Mouse (Mus musculus) MEL (cell line): ENCODE data around the gene Zfp365. TPM values are rescaled to one million over a fixed set of nuclear protein-coding genes. Genes with fewer than 3 reads are reported as not detected.

ENCODE experiments used
- DNase-seq: peaks from one replicate; pipeline ENCODE4 v3.0.0; 2011; ENCODE audit warnings: low read depth, low spot score
- H3K27ac ChIP-seq: 2 replicates; pipeline ENCODE4 v1.5.1; 2012; ENCODE audit warnings: low read depth, mild to moderate bottlenecking, control low read depth, low read length, moderate library complexity; ENCODE audit not compliant: control insufficient read depth
- H3K27me3 ChIP-seq, 2 experiments: fragments of 150-350 bp in 1 of 2; sonication (generic) in 1 of 2; 2 replicates each; pipeline ENCODE4 v1.6.1; 2012; ENCODE audit warnings: low read length in 2 of 2, mild to moderate bottlenecking in 2 of 2, improper control_type of control experiment in 1 of 2, moderate library complexity in 1 of 2; ENCODE audit not compliant: insufficient read depth in 2 of 2, control insufficient read depth in 1 of 2
- H3K36me3 ChIP-seq, 2 experiments: 2 replicates each; pipeline ENCODE4 v1.6.1; 2012 to 2014; ENCODE audit warnings: low read length in 2 of 2, improper control_type of control experiment in 1 of 2, inconsistent platforms in 1 of 2, mild to moderate bottlenecking in 1 of 2; ENCODE audit not compliant: insufficient read depth in 2 of 2, control insufficient read depth in 1 of 2
- H3K4me1 ChIP-seq, 2 experiments: fragments of 150-350 bp in 1 of 2; sonication (generic) in 1 of 2; 2 replicates each; pipeline ENCODE4 v1.6.1; 2012; ENCODE audit warnings: low read length in 2 of 2, improper control_type of control experiment in 1 of 2, mild to moderate bottlenecking in 1 of 2; ENCODE audit not compliant: insufficient read depth in 2 of 2, control insufficient read depth in 1 of 2
- H3K4me3 ChIP-seq, 2 experiments: fragments of 150-350 bp in 1 of 2; sonication (generic) in 1 of 2; 2 replicates each; pipeline ENCODE4 v1.5.1; 2012; ENCODE audit warnings: low read depth in 2 of 2, low read length in 2 of 2, mild to moderate bottlenecking in 2 of 2, moderate library complexity in 2 of 2, control low read depth in 1 of 2, improper control_type of control experiment in 1 of 2; ENCODE audit not compliant: control insufficient read depth in 1 of 2, insufficient read depth in 1 of 2
- H3K79me2 ChIP-seq: 2 replicates; pipeline ENCODE4 v1.6.1; 2012; ENCODE audit warnings: mild to moderate bottlenecking, low read length, moderate library complexity; ENCODE audit not compliant: control insufficient read depth, poor library complexity, insufficient read depth
- H3K9ac ChIP-seq: 2 replicates; pipeline ENCODE4 v1.6.1; 2012; ENCODE audit warnings: low read depth, mild to moderate bottlenecking, control low read depth, low read length, moderate library complexity; ENCODE audit not compliant: control insufficient read depth, poor library complexity, severe bottlenecking
- H3K9me3 ChIP-seq: fragments of 150-350 bp; sonication (generic); replicated peaks from 2 replicates; pipeline ENCODE4 v1.6.1; 2012; ENCODE audit warnings: mild to moderate bottlenecking, low read length, improper control_type of control experiment, moderate library complexity; ENCODE audit not compliant: insufficient read depth
- BHLHE40 ChIP-seq: IDR thresholded peaks from 2 replicates; pipeline ENCODE4 v1.6.1; 2012; ENCODE audit warnings: low read depth, mild to moderate bottlenecking, inconsistent platforms, low read length, improper control_type of control experiment, borderline replicate concordance
- CHD1 ChIP-seq: IDR thresholded peaks from 2 replicates; pipeline ENCODE4 v1.6.1; 2012; ENCODE audit warnings: low read depth, mild to moderate bottlenecking, inconsistent platforms, low read length, improper control_type of control experiment
- CHD2 ChIP-seq: IDR thresholded peaks from 2 replicates; pipeline ENCODE4 v1.6.1; 2011; ENCODE audit warnings: low read length, improper control_type of control experiment
- CTCF ChIP-seq, 3 experiments: IDR thresholded peaks in 2 of 3; conservative IDR thresholded peaks in 1 of 3; 2 replicates each; pipeline ENCODE4 v1.5.1; 2011 to 2012; ENCODE audit warnings: low read length in 3 of 3, low read depth in 2 of 3, mild to moderate bottlenecking in 2 of 3, improper control_type of control experiment in 1 of 3, inconsistent platforms in 1 of 3, mixed read lengths in 1 of 3, moderate library complexity in 1 of 3; ENCODE audit not compliant: control insufficient read depth in 1 of 3, insufficient read depth in 1 of 3, poor library complexity in 1 of 3, severe bottlenecking in 1 of 3
- ELF1 ChIP-seq: IDR thresholded peaks from 2 replicates; pipeline ENCODE4 v1.6.1; 2014; ENCODE audit warnings: low read depth, mild to moderate bottlenecking, inconsistent platforms, low read length, improper control_type of control experiment, moderate library complexity
- EP300 ChIP-seq, 2 experiments: IDR thresholded peaks; 2 replicates each; pipeline ENCODE4 v1.6.1; 2011; ENCODE audit warnings: improper control_type of control experiment in 2 of 2, low read length in 2 of 2, low read depth in 1 of 2, mild to moderate bottlenecking in 1 of 2
- GATA1 ChIP-seq: IDR thresholded peaks from 2 replicates; pipeline ENCODE4 v1.6.1; 2011; ENCODE audit warnings: low read depth, low read length, improper control_type of control experiment
- HCFC1 ChIP-seq: IDR thresholded peaks from 2 replicates; pipeline ENCODE4 v1.6.1; 2012; ENCODE audit warnings: low read depth, mild to moderate bottlenecking, inconsistent platforms, low read length, improper control_type of control experiment, moderate library complexity
- KAT2A ChIP-seq: conservative IDR thresholded peaks from 2 replicates; pipeline ENCODE4 v1.6.1; 2012; ENCODE audit warnings: low read depth, low read length, improper control_type of control experiment, inconsistent platforms
- MAFK ChIP-seq: IDR thresholded peaks from 2 replicates; pipeline ENCODE4 v1.6.1; 2011; ENCODE audit warnings: low read depth, mild to moderate bottlenecking, low read length, improper control_type of control experiment, borderline replicate concordance
- MXI1 ChIP-seq: IDR thresholded peaks from 2 replicates; pipeline ENCODE4 v1.6.1; 2011; ENCODE audit warnings: mild to moderate bottlenecking, low read depth, low read length, improper control_type of control experiment
- MYB ChIP-seq: IDR thresholded peaks from 2 replicates; pipeline ENCODE4 v1.6.1; 2011; ENCODE audit warnings: mild to moderate bottlenecking, low read depth, low read length, improper control_type of control experiment
- MYC ChIP-seq: IDR thresholded peaks from 2 replicates; pipeline ENCODE4 v1.6.1; 2011; ENCODE audit warnings: low read depth, mild to moderate bottlenecking, low read length, improper control_type of control experiment, moderate library complexity
- NELFE ChIP-seq: IDR thresholded peaks from 2 replicates; pipeline ENCODE4 v1.6.1; 2011; ENCODE audit warnings: low read depth, low read length, improper control_type of control experiment
- POLR2A ChIP-seq, 2 experiments: IDR thresholded peaks; 2 replicates each; pipeline ENCODE4 v1.6.1; 2011 to 2012; ENCODE audit warnings: low read length in 2 of 2, mild to moderate bottlenecking in 2 of 2, control low read depth in 1 of 2, improper control_type of control experiment in 1 of 2, low read depth in 1 of 2, moderate library complexity in 1 of 2; ENCODE audit not compliant: control insufficient read depth in 1 of 2, insufficient read depth in 1 of 2, poor library complexity in 1 of 2
- POLR2AphosphoS2 ChIP-seq: IDR thresholded peaks from 2 replicates; pipeline ENCODE4 v1.6.1; 2011; ENCODE audit warnings: low read length, improper control_type of control experiment
- POLR2AphosphoS5 ChIP-seq: IDR thresholded peaks from 2 replicates; pipeline ENCODE4 v1.6.1; 2012; ENCODE audit warnings: low read depth, borderline replicate concordance, mild to moderate bottlenecking, inconsistent platforms, low read length, moderate library complexity, mixed read lengths
- RCOR1 ChIP-seq: IDR thresholded peaks from 2 replicates; pipeline ENCODE4 v1.6.1; 2012; ENCODE audit warnings: low read depth, mild to moderate bottlenecking, inconsistent platforms, low read length, improper control_type of control experiment
- SIN3A ChIP-seq: IDR thresholded peaks from 2 replicates; pipeline ENCODE4 v1.6.1; 2012; ENCODE audit warnings: low read length, improper control_type of control experiment, inconsistent platforms
- SMC3 ChIP-seq: IDR thresholded peaks from 2 replicates; pipeline ENCODE4 v1.6.1; 2011; ENCODE audit warnings: low read depth, low read length, improper control_type of control experiment
- TAL1 ChIP-seq: IDR thresholded peaks from 2 replicates; pipeline ENCODE4 v1.6.1; 2012; ENCODE audit warnings: mild to moderate bottlenecking, inconsistent platforms, low read length, moderate library complexity, mixed read lengths
- TCF12 ChIP-seq: IDR thresholded peaks from 2 replicates; pipeline ENCODE4 v1.6.1; 2014; ENCODE audit warnings: low read depth, mild to moderate bottlenecking, inconsistent platforms, low read length, improper control_type of control experiment, moderate library complexity
- USF2 ChIP-seq, 2 experiments: IDR thresholded peaks; 2 replicates each; pipeline ENCODE4 v1.6.1; 2011 to 2012; ENCODE audit warnings: improper control_type of control experiment in 2 of 2, low read length in 2 of 2, borderline replicate concordance in 1 of 2, inconsistent platforms in 1 of 2, low read depth in 1 of 2, mild to moderate bottlenecking in 1 of 2; ENCODE audit not compliant: insufficient read depth in 1 of 2
- ZC3H11A ChIP-seq: IDR thresholded peaks from 2 replicates; pipeline ENCODE4 v1.6.1; 2012; ENCODE audit warnings: low read depth, mild to moderate bottlenecking, inconsistent platforms, low read length, improper control_type of control experiment
- ZMIZ1 ChIP-seq: IDR thresholded peaks from 2 replicates; pipeline ENCODE4 v1.6.1; 2012; ENCODE audit warnings: low read depth, mild to moderate bottlenecking, inconsistent platforms, low read length, improper control_type of control experiment, moderate library complexity
- ZNF384 ChIP-seq: IDR thresholded peaks from 2 replicates; pipeline ENCODE4 v1.6.1; 2012; ENCODE audit warnings: low read depth, mild to moderate bottlenecking, inconsistent platforms, low read length, improper control_type of control experiment
- polyA plus RNA-seq, 2 experiments: library from polyadenylated mRNA; stranded (reverse) in 1 of 2; unstranded in 1 of 2; fragments of >175 nt in 1 of 2; fragments of >200 nt in 1 of 2; gene quantifications; 2 replicates each; pipeline versions ENCODE4 v1.2.1 to v1.2.4; 2012; ENCODE audit warnings: low replicate concordance in 2 of 2, low read depth in 1 of 2; ENCODE audit not compliant: insufficient read length in 2 of 2, insufficient read depth in 1 of 2, missing spikeins in 1 of 2
- total RNA-seq: library from RNA; depleted of rRNA; stranded (reverse); fragments of 300-350 nt; gene quantifications from 2 replicates; pipeline ENCODE4 v1.2.3, GENCODE M21; 2012

The Zfp365 gene
- total and polyA plus RNA-seq, 3 experiments, result not detected

- Histone ChIP-seq H3K4me1 (no peaks in the 10 kb centered on the region), H3K4me3 (no peak overlapping the region), H3K36me3 (no peaks in the 10 kb centered on the region), H3K79me2 (no peaks in the 10 kb centered on the region), H3K9ac (no peak overlapping the region), H3K9me3 (no peaks in the 10 kb centered on the region), H3K27ac (no peak overlapping the region), H3K27me3 (no peaks in the 10 kb centered on the region)
- DNase-seq, result no peak
- TF ChIP-seq POLR2AphosphoS2, result no peak
- TF ChIP-seq CHD2, result no peak
- TF ChIP-seq TCF12, result no peak
- TF ChIP-seq SIN3A, result no peak
- TF ChIP-seq TAL1, result no peak
- no peak for TF ChIP-seq ZC3H11A
- TF ChIP-seq ELF1, result no peak
- no peak for TF ChIP-seq BHLHE40
- no peak for TF ChIP-seq NELFE
- TF ChIP-seq SMC3, result no peak
- no peak for TF ChIP-seq ZMIZ1
- no peak for TF ChIP-seq RCOR1
- TF ChIP-seq MAFK, result no peak
- TF ChIP-seq USF2 (IDR thresholded peaks at IDR 0.05; ENCODE audit: borderline replicate concordance in 1 of 2, insufficient read depth in 1 of 2, low read depth in 1 of 2, low read length in 2 of 2), result no peak
- no peak for TF ChIP-seq POLR2AphosphoS5
- no peak for TF ChIP-seq HCFC1
- no peak for TF ChIP-seq EP300 (IDR thresholded peaks at IDR 0.05; ENCODE audit: low read depth in 1 of 2, low read length in 2 of 2)
These were observed 770 bp downstream of the Zfp365 start for GRCm38 (mm10) chr10:67911447-67912336.

GRCm38 (mm10) chr10:67907931-67908330, 4.5 kb downstream of the Zfp365 start:
- Histone ChIP-seq H3K4me1 (no peaks in the 10 kb centered on the region), H3K27ac (no peak overlapping the region), H3K9me3 (no peaks in the 10 kb centered on the region), H3K79me2 (no peaks in the 10 kb centered on the region), H3K27me3 (no peaks in the 10 kb centered on the region), H3K36me3 (no peaks in the 10 kb centered on the region), H3K4me3 (no peak overlapping the region), H3K9ac (no peak overlapping the region)
- TF ChIP-seq USF2 (IDR thresholded peaks at IDR 0.05; ENCODE audit: borderline replicate concordance in 1 of 2, insufficient read depth in 1 of 2, low read depth in 1 of 2, low read length in 2 of 2), result no peak
- TF ChIP-seq POLR2AphosphoS2, result no peak
- no peak for TF ChIP-seq MAFK
- TF ChIP-seq MYB, result no peak
- no peak for TF ChIP-seq TCF12
- TF ChIP-seq MXI1, result no peak
- TF ChIP-seq ZNF384, result no peak
- TF ChIP-seq MYC, result no peak
- TF ChIP-seq CHD2, result no peak
- TF ChIP-seq CTCF (IDR thresholded peaks at IDR 0.05 in 2 of 3, conservative IDR thresholded peaks at IDR 0.05 in 1 of 3; ENCODE audit: control insufficient read depth in 1 of 3, insufficient read depth in 1 of 3, low read depth in 2 of 3, low read length in 3 of 3, poor library complexity in 1 of 3, severe bottlenecking in 1 of 3), result no peak
- TF ChIP-seq POLR2A (IDR thresholded peaks at IDR 0.05; ENCODE audit: control insufficient read depth in 1 of 2, insufficient read depth in 1 of 2, low read depth in 1 of 2, low read length in 2 of 2, poor library complexity in 1 of 2), result no peak
- no peak for TF ChIP-seq TAL1
- no peak for TF ChIP-seq KAT2A
- TF ChIP-seq GATA1, result no peak
- TF ChIP-seq CHD1, result no peak
- TF ChIP-seq NELFE, result no peak
- DNase-seq, result no peak
